Mouse (Mus musculus) erythroblast, embryonic 14.5 days (primary cell): ENCODE measurements around the gene Gpc4.
A peak's percentile ranks its signal among the peaks of the same experiment; 100 is the strongest.

Experiments
- GATA1 ChIP-seq: IDR thresholded peaks from 2 replicates; pipeline ENCODE4 v1.6.1; 2012; ENCODE audit warnings: low read length, inconsistent platforms, mixed read lengths
- TAL1 ChIP-seq: IDR thresholded peaks from 3 replicates; pipeline ENCODE4 v1.6.1; 2012; ENCODE audit warnings: low read length, inconsistent platforms, mixed read lengths

DNA sequence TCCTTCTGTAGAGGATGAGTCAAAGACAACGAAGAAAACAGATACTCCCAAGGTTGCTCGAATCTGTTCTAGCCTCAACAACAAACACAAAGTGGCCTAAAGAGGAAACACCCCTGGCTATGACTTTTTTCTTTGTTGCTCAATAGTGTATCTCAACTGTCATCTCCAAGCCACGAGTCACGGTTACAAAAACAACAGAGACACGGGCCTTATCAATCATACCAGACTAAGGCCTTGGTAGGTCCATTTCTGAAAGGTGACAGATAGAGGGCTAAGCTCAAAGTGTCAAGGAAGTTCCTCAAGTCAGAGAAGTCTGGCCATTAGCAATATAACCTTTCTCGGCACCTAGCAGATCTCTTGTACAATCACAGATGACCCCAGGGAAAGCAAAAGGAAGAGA, 63.6 kb downstream of the Gpc4 start:
- TF ChIP-seq GATA1: no peak
- peak; percentile 40; the same call in 2 of the 3 replicates for TF ChIP-seq TAL1
